ENCODE assay signal across 12 mouse cellular contexts in genomic region chr6:100110981-100111660, GRCm38 (mm10).
DNase-seq lines count a peak whose midpoint lies in the region; ATAC-seq lines count a peak whose summit lies in the region.
"Had no signal": no experiment of that assay in that cellular context is flagged by ENCODE, and none has a peak within 500 bp of the region (broad histone marks: within the 10 kb centered on the region; RNA-seq: fewer than 3 reads in every experiment).

No protein-coding gene starts in this region.

- H3K4me2 ChIP-seq in heart, embryonic 11.5 days: no peak overlapping the region
- H3K4me2 ChIP-seq: liver, embryonic 12.5 days; midbrain, embryonic 15.5 days had no signal

- H3K36me3 ChIP-seq in heart, embryonic 11.5 days (ENCODE audit: control insufficient read depth, insufficient read depth, low read length): no peaks in the 10 kb centered on the region
- H3K36me3 ChIP-seq: liver, embryonic 12.5 days; midbrain, embryonic 15.5 days had no signal

- H3K9ac ChIP-seq in heart, embryonic 11.5 days (ENCODE audit: low read depth, low read length): no peak overlapping the region
- H3K9ac ChIP-seq: liver, embryonic 12.5 days; midbrain, embryonic 15.5 days had no signal

- H3K4me1 ChIP-seq in heart, embryonic 11.5 days (ENCODE audit: control insufficient read depth, insufficient read depth, low read length): peaks cover 22% of the 10 kb centered on the region
- H3K4me1 ChIP-seq: midbrain, embryonic 15.5 days had no signal

- intact Hi-C loops in gastrocnemius, postnatal 14 days (cut with DNase I; ENCODE audit: low total_unique reads): no loop called here

- no peaks in the 10 kb centered on the region for H3K9me3 ChIP-seq in heart, embryonic 11.5 days (replicated peaks; ENCODE audit: control insufficient read depth, low read length)
- H3K9me3 ChIP-seq: liver, embryonic 12.5 days; midbrain, embryonic 15.5 days had no signal

- H3K27ac ChIP-seq in heart, embryonic 11.5 days (ENCODE audit: low read depth, low read length): no peak overlapping the region
- H3K27ac ChIP-seq: liver, embryonic 12.5 days; midbrain, embryonic 15.5 days had no signal

- no peak overlapping the region for H3K4me3 ChIP-seq in heart, embryonic 11.5 days (ENCODE audit: low read depth, low read length)
- H3K4me3 ChIP-seq: liver, embryonic 12.5 days; midbrain, embryonic 15.5 days had no signal

- no peak for ATAC-seq in heart, embryonic 11.5 days (replicated peaks; ENCODE audit: insufficient number of reproducible peaks, low FRiP score, low TSS enrichment)
- ATAC-seq: liver, embryonic 12.5 days; midbrain, embryonic 15.5 days had no signal

- 61% methylated on average over 2 of the region's 2 CpGs for WGBS in heart, embryonic 11.5 days (ENCODE audit: insufficient replicate concordance)

- DNase-seq in heart, adult 18-20 months: peak; percentile 40 to 74
- peak; percentile 12 for DNase-seq in ovary, postnatal 36 days (ENCODE audit: low spot score)
- no peak for DNase-seq in ovary, adult 18-20 months (ENCODE audit: low spot score)
- DNase-seq in gastrocnemius, postnatal 14 days: peak; percentile 36
- DNase-seq in testis, postnatal 14 days (ENCODE audit: low spot score): peak; percentile 71
- DNase-seq in right cerebral cortex, adult 18-20 months: no peak
- no peak for DNase-seq in thymus, adult 18-20 months
- DNase-seq: adrenal gland, postnatal 25 days; thymus, postnatal 25 days had no signal

- peaks cover 2% of the 10 kb centered on the region; the same call in 1 of the 2 replicates for H3K27me3 ChIP-seq in heart, embryonic 11.5 days (ENCODE audit: control insufficient read depth, insufficient read depth, low read length)
- H3K27me3 ChIP-seq: midbrain, embryonic 15.5 days had no signal

Comparison
In these comparisons a context has a peak if more than half of its experiments do, and no peak if none do; other contexts are left out.
1. DNase-seq: peak in heart, adult 18-20 months (2 of 2), ovary, postnatal 36 days (single experiment), gastrocnemius, postnatal 14 days (single experiment) and testis, postnatal 14 days (single experiment); none in ovary, adult 18-20 months (single experiment), right cerebral cortex, adult 18-20 months (single experiment) and thymus, adult 18-20 months (0 of 2).